Mouse (Mus musculus) stomach, embryonic 16.5 days (tissue): Measurements from ENCODE around the gene Cdh1. TPM values are rescaled to one million over a fixed set of nuclear protein-coding genes. Genes with fewer than 3 reads are reported as not detected.

ENCODE experiments used
- ATAC-seq: fragments of 200-750 bp; cut with Nextera tagmentation; 2 replicates; pipeline ENCODE4 v1.8.0; 2017; ENCODE audit warnings: moderate number of reproducible peaks, moderate TSS enrichment; ENCODE audit not compliant: insufficient read depth, low FRiP score
- H3K27ac ChIP-seq: fragments of 300-500 bp; sonication (generic); 2 replicates; pipeline ENCODE4 v1.5.1; 2014; ENCODE audit warnings: low read length
- H3K27me3 ChIP-seq: fragments of 300-500 bp; sonication (generic); 2 replicates; pipeline ENCODE4 v1.6.1; 2014; ENCODE audit warnings: low read length, control low read depth, mixed read lengths; ENCODE audit not compliant: control insufficient read depth, insufficient read depth
- H3K36me3 ChIP-seq: fragments of 300-500 bp; sonication (generic); 2 replicates; pipeline ENCODE4 v1.6.1; 2014; ENCODE audit warnings: low read length; ENCODE audit not compliant: control insufficient read depth, insufficient read depth
- H3K4me1 ChIP-seq: fragments of 300-500 bp; sonication (generic); 2 replicates; pipeline ENCODE4 v1.6.1; 2014; ENCODE audit warnings: low read length, control low read depth, mixed read lengths; ENCODE audit not compliant: control insufficient read depth, insufficient read depth
- H3K4me2 ChIP-seq: fragments of 300-500 bp; sonication (generic); 2 replicates; pipeline ENCODE4 v1.6.1; 2014; ENCODE audit warnings: low read depth, low read length, mixed read lengths
- H3K4me3 ChIP-seq: fragments of 300-500 bp; sonication (generic); replicated peaks from 2 replicates; pipeline ENCODE4 v1.5.1; 2014; ENCODE audit warnings: mild to moderate bottlenecking, low read length
- H3K9ac ChIP-seq: fragments of 300-500 bp; sonication (generic); 2 replicates; pipeline ENCODE4 v1.6.1; 2014; ENCODE audit warnings: low read length
- H3K9me3 ChIP-seq: fragments of 300-500 bp; sonication (generic); replicated peaks from 2 replicates; pipeline ENCODE4 v1.6.1; 2016; ENCODE audit warnings: low read length, control low read depth; ENCODE audit not compliant: control insufficient read depth
- whole genome bisulfite sequencing: fragments of 180-500 bp; shearing (Covaris S2); extraction: QIAGEN DNeasy Blood & Tissue Kit; methylation state at CpG from one replicate; pipeline ENCODE4 v1.1.7; 2014; 5-methylcytosine and 5-hydroxymethylcytosine counted together
- polyA plus RNA-seq: library from polyadenylated mRNA; unstranded; fragments of >200 nt; fragmentation: Nextera tagmentation; extraction: Ambion mirVana; gene quantifications from 2 replicates; pipeline ENCODE4 v1.2.1, GENCODE M21; 2015

The Cdh1 gene
- polyA plus RNA-seq, 1 experiment from 2014 or later: 215 TPM

- Histone ChIP-seq H3K27ac (peak overlapping the region; percentile 94), H3K36me3 (no peaks in the 10 kb centered on the region), H3K4me2 (peak overlapping the region; percentile 27), H3K4me3 (no peak overlapping the region), H3K9ac (no peak overlapping the region), H3K27me3 (no peaks in the 10 kb centered on the region), H3K4me1 (peaks cover 12% of the 10 kb centered on the region; the same call in 1 of the 2 replicates), H3K9me3 (no peaks in the 10 kb centered on the region)
- peak; percentile 31; the same call in 1 of the 2 replicates for ATAC-seq
- 24% methylated on average over 2 of the region's 2 CpGs for WGBS
Measured at GRCm38 (mm10) chr8:106647387-106647786, 44.2 kb downstream of the Cdh1 start.

GRCm38 (mm10) chr8:106648421-106648820, 45.3 kb downstream of the Cdh1 start:
- no peak for ATAC-seq
- Histone ChIP-seq H3K4me2 (no peak overlapping the region), H3K9ac (no peak overlapping the region), H3K4me3 (no peak overlapping the region), H3K27ac (no peak overlapping the region), H3K27me3 (no peaks in the 10 kb centered on the region), H3K4me1 (peaks cover 12% of the 10 kb centered on the region; the same call in 1 of the 2 replicates), H3K9me3 (no peaks in the 10 kb centered on the region), H3K36me3 (no peaks in the 10 kb centered on the region)
- 90% methylated on average over 8 of the region's 8 CpGs for WGBS

- no peak overlapping the region for H3K4me3 ChIP-seq
- no peaks in the 10 kb centered on the region for H3K27me3 ChIP-seq
- no peak for ATAC-seq
- WGBS: 74% methylated on average over 3 of the region's 3 CpGs
- H3K9ac ChIP-seq: no peak overlapping the region
- H3K27ac ChIP-seq: no peak overlapping the region
- H3K36me3 ChIP-seq: 0 out of 2 replicates have a peak, but pooled peaks cover 5% of the 10 kb centered on the region
- no peaks in the 10 kb centered on the region for H3K9me3 ChIP-seq
- no peak overlapping the region for H3K4me2 ChIP-seq
- H3K4me1 ChIP-seq: 0 out of 2 replicates have a peak, but pooled peaks cover 2% of the 10 kb centered on the region
Measured at GRCm38 (mm10) chr8:106651994-106652393, 48.8 kb downstream of the Cdh1 start.

GRCm38 (mm10) chr8:106656046-106656445, 52.9 kb downstream of the Cdh1 start:
- Histone ChIP-seq H3K27me3 (no peaks in the 10 kb centered on the region), H3K4me2 (no peak overlapping the region), H3K9me3 (no peaks in the 10 kb centered on the region), H3K4me1 (no peaks in the 10 kb centered on the region), H3K9ac (no peak overlapping the region), H3K36me3 (0 out of 2 replicates have a peak, but pooled peaks cover 5% of the 10 kb centered on the region), H3K27ac (no peak overlapping the region), H3K4me3 (no peak overlapping the region)
- no peak for ATAC-seq

- 62% methylated on average over 2 of the region's 2 CpGs for WGBS
- no peaks in the 10 kb centered on the region for H3K4me1 ChIP-seq
- H3K4me2 ChIP-seq: no peak overlapping the region
- H3K27me3 ChIP-seq: no peaks in the 10 kb centered on the region
- H3K36me3 ChIP-seq: no peaks in the 10 kb centered on the region
- H3K9ac ChIP-seq: no peak overlapping the region
- no peak overlapping the region for H3K27ac ChIP-seq
- no peaks in the 10 kb centered on the region for H3K9me3 ChIP-seq
- no peak overlapping the region for H3K4me3 ChIP-seq
- ATAC-seq: no peak
Measured at GRCm38 (mm10) chr8:106672786-106673185, 69.6 kb downstream of the Cdh1 start.

- ATAC-seq: no peak
- no peak overlapping the region for H3K9ac ChIP-seq
- H3K4me3 ChIP-seq: no peak overlapping the region
- H3K27ac ChIP-seq: no peak overlapping the region
- no peaks in the 10 kb centered on the region for H3K9me3 ChIP-seq
- no peaks in the 10 kb centered on the region for H3K36me3 ChIP-seq
- no peaks in the 10 kb centered on the region for H3K4me1 ChIP-seq
- no peaks in the 10 kb centered on the region for H3K27me3 ChIP-seq
- WGBS: 97% methylated on average over 15 of the region's 15 CpGs
- H3K4me2 ChIP-seq: no peak overlapping the region
Measured at GRCm38 (mm10) chr8:106674318-106674717, 71.2 kb downstream of the Cdh1 start.

GRCm38 (mm10) chr8:106674894-106675293, 71.7 kb downstream of the Cdh1 start:
- Histone ChIP-seq H3K27ac (no peak overlapping the region), H3K27me3 (no peaks in the 10 kb centered on the region), H3K9me3 (no peaks in the 10 kb centered on the region), H3K4me2 (no peak overlapping the region), H3K4me1 (no peaks in the 10 kb centered on the region), H3K9ac (no peak overlapping the region), H3K4me3 (no peak overlapping the region), H3K36me3 (no peaks in the 10 kb centered on the region)
- 73% methylated on average over 8 of the region's 8 CpGs for WGBS
- ATAC-seq: no peak

GRCm38 (mm10) chr8:106682971-106683668, 80.0 kb downstream of the Cdh1 start, which contains the start of gene Tango6:
TSS of gene Tango6 (plus strand) at chr8:106683068.
- Histone ChIP-seq H3K4me1 (peaks cover 5% of the 10 kb centered on the region; the same call in 1 of the 2 replicates), H3K4me2 (peak within 1 kb of the TSS; percentile 54), H3K9ac (peak within 1 kb of the TSS; percentile 83), H3K27me3 (no peaks in the 10 kb centered on the region), H3K27ac (peak within 1 kb of the TSS; percentile 95), H3K36me3 (no peaks in the 10 kb centered on the region), H3K9me3 (no peaks in the 10 kb centered on the region), H3K4me3 (peak within 1 kb of the TSS; percentile 80)
- peak; percentile 96 for ATAC-seq
- WGBS: under 1% methylated on average over 50 of the region's 50 CpGs

- WGBS: 94% methylated on average over 4 of the region's 4 CpGs
- Histone ChIP-seq H3K9ac (no peak overlapping the region), H3K27me3 (no peaks in the 10 kb centered on the region), H3K4me1 (peaks cover 5% of the 10 kb centered on the region; the same call in 1 of the 2 replicates), H3K9me3 (no peaks in the 10 kb centered on the region), H3K4me2 (no peak overlapping the region), H3K27ac (no peak overlapping the region), H3K4me3 (no peak overlapping the region), H3K36me3 (no peaks in the 10 kb centered on the region)
- no peak for ATAC-seq
Measured at GRCm38 (mm10) chr8:106684387-106684786, 81.2 kb downstream of the Cdh1 start.
